Mouse (Mus musculus) intestine, embryonic 16.5 days (tissue): ENCODE results near the gene Asic2. TPM values are rescaled to one million over a fixed set of nuclear protein-coding genes. Genes with fewer than 3 reads are reported as not detected.

Experiments used
- ATAC-seq: fragments of 200-750 bp; cut with Nextera tagmentation; 2 replicates; pipeline ENCODE4 v1.8.0; 2017; ENCODE audit warnings: moderate TSS enrichment, moderate library complexity
- H3K27ac ChIP-seq: fragments of 300-500 bp; sonication (generic); 2 replicates; pipeline ENCODE4 v1.5.1; 2014; ENCODE audit warnings: mild to moderate bottlenecking, low read length
- H3K27me3 ChIP-seq: fragments of 300-500 bp; sonication (generic); replicated peaks from 2 replicates; pipeline ENCODE4 v1.6.1; 2014; ENCODE audit warnings: low read length, control low read depth, mixed read lengths; ENCODE audit not compliant: control insufficient read depth, insufficient read depth
- H3K36me3 ChIP-seq: fragments of 300-500 bp; sonication (generic); 2 replicates; pipeline ENCODE4 v1.6.1; 2014; ENCODE audit warnings: low read length, control low read depth; ENCODE audit not compliant: control insufficient read depth, insufficient read depth
- H3K4me1 ChIP-seq: fragments of 300-500 bp; sonication (generic); 2 replicates; pipeline ENCODE4 v1.6.1; 2014; ENCODE audit warnings: low read length, control low read depth, mixed read lengths; ENCODE audit not compliant: control insufficient read depth, insufficient read depth
- H3K4me2 ChIP-seq: fragments of 300-500 bp; sonication (generic); 2 replicates; pipeline ENCODE4 v1.6.1; 2014; ENCODE audit warnings: low read depth, low read length, control low read depth
- H3K4me3 ChIP-seq: fragments of 300-500 bp; sonication (generic); 2 replicates; pipeline ENCODE4 v1.5.1; 2014; ENCODE audit warnings: mild to moderate bottlenecking, low read length
- H3K9ac ChIP-seq: fragments of 300-500 bp; sonication (generic); 2 replicates; pipeline ENCODE4 v1.6.1; 2014; ENCODE audit warnings: low read depth, low read length
- H3K9me3 ChIP-seq: fragments of 300-500 bp; sonication (generic); 2 replicates; pipeline ENCODE4 v1.6.1; 2016; ENCODE audit warnings: low read length, control low read depth; ENCODE audit not compliant: control insufficient read depth
- WGBS: fragments of 180-500 bp; shearing (Covaris S2); extraction: QIAGEN DNeasy Blood & Tissue Kit; methylation state at CpG from one replicate; pipeline ENCODE4 v1.1.7; 2014; 5-methylcytosine and 5-hydroxymethylcytosine counted together
- polyA plus RNA-seq: library from polyadenylated mRNA; unstranded; fragments of >200 nt; fragmentation: Nextera tagmentation; extraction: Ambion mirVana; gene quantifications from 2 replicates; pipeline ENCODE4 v1.2.1, GENCODE M21; 2015

Gene Asic2
- polyA plus RNA-seq, 1 experiment from 2014 or later = 0.15 TPM

DNA sequence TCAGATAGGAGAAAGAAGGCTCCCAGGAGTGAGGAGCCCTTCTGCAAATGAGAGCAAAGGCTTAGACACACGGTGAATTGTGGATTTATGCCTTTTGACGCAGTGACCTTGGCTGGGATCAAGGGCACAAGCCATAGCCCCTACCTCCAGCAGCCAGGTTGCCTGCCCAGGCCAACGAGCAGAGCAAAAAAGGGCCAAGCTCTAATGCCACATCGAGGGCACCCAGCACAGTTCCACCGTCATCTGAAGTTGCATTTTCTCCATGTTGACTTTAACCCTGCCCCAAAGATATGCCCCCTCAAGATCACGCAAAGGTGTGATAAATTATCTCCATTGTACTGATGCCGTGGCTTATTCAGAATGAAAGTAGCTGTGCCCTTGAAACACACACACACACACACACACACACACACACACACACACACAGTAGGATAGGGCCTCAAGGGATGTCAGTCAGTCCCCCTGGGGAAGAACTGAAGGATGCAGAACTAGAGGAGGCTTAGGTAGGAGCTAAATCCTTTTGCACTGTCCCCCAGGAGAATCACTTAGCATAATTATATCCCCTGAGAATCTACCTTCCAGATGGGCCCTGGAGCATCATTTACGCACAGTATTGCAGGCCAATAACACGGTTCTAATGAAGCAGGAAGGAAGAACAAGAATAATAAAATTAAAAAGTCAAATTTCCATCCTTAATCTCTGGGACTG, 96.6 kb downstream of the Asic2 start:
- ATAC-seq = no peak
- no peaks in the 10 kb centered on the region for H3K4me1 ChIP-seq
- H3K36me3 ChIP-seq = no peaks in the 10 kb centered on the region
- H3K4me2 ChIP-seq = no peak overlapping the region
- H3K27ac ChIP-seq = no peak overlapping the region
- H3K27me3 ChIP-seq = no peaks in the 10 kb centered on the region
- 46% methylated on average over 9 of the region's 9 CpGs for WGBS
- H3K9ac ChIP-seq = no peak overlapping the region
- H3K9me3 ChIP-seq = no peaks in the 10 kb centered on the region
- no peak overlapping the region for H3K4me3 ChIP-seq

DNA sequence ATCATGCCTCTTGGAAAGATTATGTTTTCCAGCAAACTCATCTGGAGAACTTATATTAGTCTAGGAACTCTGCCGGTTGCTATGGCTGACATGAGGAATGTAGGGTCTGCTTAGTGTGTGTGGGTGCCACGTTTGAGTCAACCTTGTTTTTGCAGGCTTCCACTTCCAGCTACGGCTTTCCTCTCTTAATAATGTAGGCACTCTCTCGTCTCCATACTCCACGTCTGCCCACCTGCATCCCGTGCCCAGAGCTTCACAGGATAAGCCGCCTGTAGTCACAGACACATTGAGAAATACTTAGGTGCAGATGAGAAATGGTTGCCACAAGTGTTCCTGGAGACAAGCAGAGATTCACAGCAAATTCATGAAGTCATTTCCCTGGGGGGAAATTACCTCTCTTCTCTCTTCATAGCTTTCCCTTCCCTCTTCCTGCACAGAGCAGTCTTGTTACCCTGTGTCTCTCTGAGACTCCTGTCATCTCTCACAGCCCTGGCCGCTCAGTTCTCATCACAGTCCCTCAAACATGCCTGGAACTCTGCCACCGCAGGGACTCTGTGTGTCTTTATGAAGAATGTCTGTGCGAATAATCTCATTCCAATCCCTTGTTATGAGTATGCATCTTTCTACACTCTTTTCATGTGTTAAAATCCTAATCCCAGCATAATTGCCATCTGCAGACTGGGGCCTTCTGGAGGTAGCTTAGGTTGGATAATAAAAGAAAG, 102.4 kb downstream of the Asic2 start:
- no peak overlapping the region for H3K27ac ChIP-seq
- no peaks in the 10 kb centered on the region for H3K36me3 ChIP-seq
- no peaks in the 10 kb centered on the region for H3K27me3 ChIP-seq
- no peak overlapping the region for H3K4me2 ChIP-seq
- no peaks in the 10 kb centered on the region for H3K9me3 ChIP-seq
- 57% methylated on average over 10 of the region's 10 CpGs for WGBS
- H3K9ac ChIP-seq = no peak overlapping the region
- H3K4me3 ChIP-seq = no peak overlapping the region
- no peak for ATAC-seq
- no peaks in the 10 kb centered on the region for H3K4me1 ChIP-seq

DNA sequence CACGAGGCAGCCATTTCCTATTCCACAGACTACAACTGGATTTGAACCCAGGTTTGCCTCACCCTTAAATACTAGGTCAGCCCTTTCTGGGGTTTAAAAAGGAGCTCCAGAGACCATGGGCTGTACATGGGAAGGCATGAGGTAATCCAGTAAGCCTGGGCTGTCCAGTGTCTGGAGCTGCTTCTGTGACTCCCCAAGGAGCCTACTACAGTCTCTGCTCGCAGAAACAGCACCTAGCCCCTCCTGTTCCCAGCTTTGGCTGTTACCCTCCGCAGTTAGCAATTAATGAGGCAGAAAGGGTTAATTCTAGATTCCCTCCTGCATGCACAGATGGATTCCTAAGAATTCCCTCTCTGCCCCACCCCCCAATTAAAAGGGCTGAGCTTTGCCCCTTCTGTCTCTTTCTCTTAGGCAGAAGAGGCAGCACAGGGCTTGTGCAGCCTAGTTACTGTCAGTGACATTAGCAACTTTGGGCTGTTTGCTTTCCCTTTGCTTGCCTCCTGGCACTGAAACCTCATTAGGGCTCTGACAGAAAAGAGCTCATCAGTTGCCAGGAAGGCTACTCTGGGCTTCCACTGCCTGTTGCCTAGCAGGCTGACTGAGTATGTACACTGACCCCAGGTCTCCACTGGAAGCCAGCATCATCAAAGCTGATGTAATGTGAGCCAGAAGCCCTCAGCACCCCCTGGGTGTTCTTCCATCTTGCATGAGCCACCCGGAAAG, 107.8 kb downstream of the Asic2 start, which contains the start of gene 5530401A14Rik:
5530401A14Rik (plus strand) TSS at position 424 of the 723 bp plus-strand sequence.
- Histone ChIP-seq H3K9ac (no peak within 1 kb of the TSS), H3K9me3 (no peaks in the 10 kb centered on the region), H3K4me2 (no peak within 1 kb of the TSS), H3K27ac (no peak within 1 kb of the TSS), H3K4me1 (no peaks in the 10 kb centered on the region), H3K36me3 (no peaks in the 10 kb centered on the region), H3K27me3 (no peaks in the 10 kb centered on the region), H3K4me3 (no peak within 1 kb of the TSS)
- 41% methylated on average over 4 of the region's 4 CpGs for WGBS
- ATAC-seq = no peak

DNA sequence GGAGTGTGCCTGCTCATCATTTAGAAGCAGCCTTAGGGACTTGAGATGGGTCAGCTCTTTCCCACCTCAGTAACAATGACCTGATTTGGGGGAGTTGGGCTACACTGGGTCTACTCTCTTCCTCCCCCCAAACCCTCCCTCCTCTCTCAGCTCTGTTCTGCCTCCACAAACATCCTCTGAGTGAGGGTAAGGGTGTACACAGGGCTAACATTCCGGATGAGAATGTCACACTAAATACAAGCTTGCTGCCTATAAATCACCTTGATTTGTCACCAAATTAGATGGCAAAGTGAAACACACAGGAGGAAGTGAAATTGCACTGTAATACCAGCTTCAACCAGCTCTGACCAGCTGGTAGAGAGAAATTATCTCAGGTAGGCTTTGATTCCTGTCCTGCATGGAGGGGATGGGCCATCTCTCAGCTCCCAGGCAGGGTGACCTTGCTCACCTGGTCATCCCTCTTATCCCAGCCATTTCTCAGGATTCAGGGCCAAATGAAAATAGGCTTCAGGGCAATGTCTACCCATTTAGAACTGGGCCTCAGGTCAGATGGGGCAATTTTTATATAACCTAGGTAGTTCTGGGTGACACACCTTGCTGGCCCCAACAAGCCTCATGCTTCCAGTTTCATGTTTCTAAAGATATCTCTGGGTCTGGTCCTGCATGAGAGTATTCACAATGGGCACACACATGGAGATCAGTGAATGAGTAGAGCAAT, 120.3 kb downstream of the Asic2 start:
- no peak for ATAC-seq
- Histone ChIP-seq H3K9ac (no peak overlapping the region), H3K36me3 (no peaks in the 10 kb centered on the region), H3K9me3 (no peaks in the 10 kb centered on the region; the same call in 1 of the 2 replicates), H3K27ac (no peak overlapping the region), H3K4me3 (no peak overlapping the region), H3K4me2 (no peak overlapping the region), H3K27me3 (no peaks in the 10 kb centered on the region), H3K4me1 (no peaks in the 10 kb centered on the region)
- 20% methylated on average over 1 of the region's 1 CpGs for WGBS

DNA sequence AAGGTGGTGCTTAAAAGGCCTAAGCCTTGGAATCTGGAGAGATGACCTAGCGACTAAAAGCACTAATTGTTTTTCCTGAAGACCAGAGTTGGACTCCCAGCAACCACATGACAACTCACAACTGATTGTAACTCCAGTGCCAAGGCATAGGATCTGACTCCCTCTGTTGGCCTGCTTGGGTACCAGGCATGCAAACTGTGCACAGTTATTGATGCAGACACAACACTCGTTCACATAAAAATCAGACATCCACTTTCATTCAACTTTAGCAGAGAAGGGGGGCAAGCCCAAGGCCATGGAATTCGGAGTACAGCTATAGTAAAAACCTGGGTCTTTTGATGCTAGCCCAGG, 122.6 kb downstream of the Asic2 start:
- Histone ChIP-seq H3K4me2 (no peak overlapping the region), H3K4me3 (no peak overlapping the region), H3K27me3 (no peaks in the 10 kb centered on the region), H3K9ac (no peak overlapping the region), H3K27ac (no peak overlapping the region), H3K9me3 (no peaks in the 10 kb centered on the region; the same call in 1 of the 2 replicates), H3K4me1 (no peaks in the 10 kb centered on the region), H3K36me3 (no peaks in the 10 kb centered on the region)
- WGBS = 83% methylated on average over 3 of the region's 3 CpGs
- ATAC-seq = no peak

DNA sequence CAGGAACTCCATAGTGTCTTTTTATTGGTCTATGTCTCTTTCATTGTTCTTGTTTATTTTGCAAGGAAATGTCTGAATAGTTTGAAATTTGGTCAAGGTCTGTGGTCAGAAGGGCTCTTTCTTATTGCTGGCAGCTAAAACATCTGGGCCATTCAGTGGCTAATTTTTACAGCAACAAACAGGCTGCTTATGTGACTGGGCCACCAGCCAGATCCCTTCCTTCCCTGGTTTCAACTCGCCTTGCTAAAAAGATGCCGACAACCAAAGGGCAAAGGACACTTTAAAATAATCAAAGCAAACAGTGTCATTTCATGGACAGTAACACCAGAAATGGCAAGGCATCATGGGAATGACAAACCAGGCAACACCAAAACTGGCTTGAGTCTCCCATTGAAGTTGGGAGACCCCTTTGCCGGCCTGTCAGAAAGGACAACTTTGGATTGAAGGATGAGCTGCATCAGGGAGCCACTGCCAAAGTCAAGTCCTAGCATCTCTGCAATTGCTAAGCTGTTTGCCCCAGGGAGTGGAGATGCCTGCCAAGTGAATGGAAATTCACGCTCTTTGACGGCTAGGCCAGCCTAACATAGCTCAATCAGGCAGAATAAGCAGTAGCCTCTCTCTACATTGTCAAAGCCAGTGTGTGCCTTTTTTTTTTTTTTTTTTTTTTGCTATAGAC, 123.1 kb downstream of the Asic2 start:
- ATAC-seq = no peak
- H3K27me3 ChIP-seq = no peaks in the 10 kb centered on the region
- no peak overlapping the region for H3K4me3 ChIP-seq
- no peak overlapping the region for H3K27ac ChIP-seq
- no peaks in the 10 kb centered on the region for H3K4me1 ChIP-seq
- H3K36me3 ChIP-seq = no peaks in the 10 kb centered on the region
- no peak overlapping the region for H3K4me2 ChIP-seq
- no peak overlapping the region for H3K9ac ChIP-seq
- H3K9me3 ChIP-seq = no peaks in the 10 kb centered on the region; the same call in 1 of the 2 replicates
- 63% methylated on average over 5 of the region's 5 CpGs for WGBS

DNA sequence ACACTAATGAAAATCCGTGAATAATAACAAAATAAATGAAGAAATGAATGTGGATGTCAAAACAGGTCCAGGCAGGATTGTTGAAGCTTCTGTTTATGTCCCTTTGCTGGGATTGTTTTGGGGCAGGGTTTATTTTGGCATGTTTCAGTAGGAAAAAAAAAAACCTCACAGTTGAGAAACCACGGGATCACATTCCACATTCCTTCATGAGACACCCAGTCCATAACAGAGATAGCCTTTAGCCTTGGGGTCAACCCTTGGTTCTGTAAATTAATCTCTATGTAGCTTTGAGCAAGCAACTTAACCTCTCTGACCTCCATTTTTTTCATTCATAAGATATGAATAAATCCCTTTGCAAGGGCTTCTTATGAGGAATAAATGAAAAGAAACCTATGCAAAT, 127.3 kb downstream of the Asic2 start:
- WGBS = 41% methylated on average over 2 of the region's 2 CpGs
- ATAC-seq = no peak
- no peak overlapping the region for H3K4me2 ChIP-seq
- H3K36me3 ChIP-seq = no peaks in the 10 kb centered on the region
- no peak overlapping the region for H3K27ac ChIP-seq
- no peaks in the 10 kb centered on the region for H3K4me1 ChIP-seq
- no peaks in the 10 kb centered on the region; the same call in 1 of the 2 replicates for H3K9me3 ChIP-seq
- H3K4me3 ChIP-seq = no peak overlapping the region
- H3K27me3 ChIP-seq = no peaks in the 10 kb centered on the region
- no peak overlapping the region for H3K9ac ChIP-seq

DNA sequence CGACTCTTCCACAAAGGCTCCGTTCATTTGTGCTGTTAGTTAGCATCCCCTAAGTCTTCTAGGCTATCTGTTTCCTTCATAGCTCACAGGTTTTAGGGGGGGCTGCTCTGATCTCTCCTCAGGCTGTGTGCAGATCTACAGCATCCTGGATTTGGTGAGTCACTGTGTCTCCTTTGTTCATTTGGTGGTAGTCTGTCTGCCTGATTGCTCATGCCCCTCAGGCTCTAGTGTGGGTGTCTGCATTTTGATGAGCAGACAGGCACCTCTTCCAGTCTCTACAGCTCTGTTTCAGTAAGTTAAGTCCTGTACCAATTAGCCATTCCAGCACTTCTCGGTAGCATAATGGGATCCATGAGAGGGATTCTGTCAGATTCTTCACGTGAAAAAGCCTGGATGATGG, 129.8 kb downstream of the Asic2 start:
- no peak overlapping the region for H3K4me3 ChIP-seq
- H3K4me2 ChIP-seq = no peak overlapping the region
- H3K4me1 ChIP-seq = no peaks in the 10 kb centered on the region
- H3K9ac ChIP-seq = no peak overlapping the region
- WGBS = 81% methylated on average over 4 of the region's 4 CpGs
- no peak overlapping the region for H3K27ac ChIP-seq
- no peaks in the 10 kb centered on the region for H3K9me3 ChIP-seq
- H3K27me3 ChIP-seq = no peaks in the 10 kb centered on the region
- no peak for ATAC-seq
- no peaks in the 10 kb centered on the region for H3K36me3 ChIP-seq
